Mouse (Mus musculus) Patski (cell line): ENCODE measurements around the gene Ctf1. TPM values are rescaled to one million over a fixed set of nuclear protein-coding genes. Genes with fewer than 3 reads are reported as not detected.

Experiments used
- ATAC-seq: fragments of 100-300 bp; one replicate; pipeline ENCODE4 v1.8.0; 2021
- CTCF ChIA-PET: fragments of 350-600 bp; sonication (Branson Sonifier 250); formaldehyde crosslinking; loops from one replicate; lab custom pipeline; 2022; ENCODE audit warnings: inconsistent platforms; lab: Charles Lee
- POLR2A ChIA-PET: fragments of 350-600 bp; sonication (Branson Sonifier 250); formaldehyde crosslinking; loops from one replicate; lab custom pipeline; 2022; ENCODE audit warnings: antibody characterized with exemption, inconsistent platforms; lab: Charles Lee
- DNase-seq: peaks from one replicate; pipeline ENCODE4 v3.0.0-alpha.2; 2011; ENCODE audit warnings: low read depth, low spot score
- H3K27me3 ChIP-seq: fragments of 371-371 bp; one replicate; pipeline ENCODE4 v1.5.1; 2021
- CTCF ChIP-seq: fragments of 100-300 bp; IDR thresholded peaks from one replicate; pipeline ENCODE4 v1.5.1; 2021
- in situ Hi-C: fragments of 300-500 bp; cut with MboI; formaldehyde crosslinking; loops from 3 replicates; pipeline ENCODE4 v1.11.1; 2018; ENCODE audit warnings: low pct_unique_long_range_greater_than_20kb, mixed read lengths
- polyA plus RNA-seq: library from polyadenylated mRNA; unstranded; gene quantifications from one replicate; pipeline ENCODE4 v1.2.3, GENCODE M21; 2021

The Ctf1 gene
- polyA plus RNA-seq, 1 experiment from 2014 or later: 10.8 TPM

GRCm38 (mm10) chr7:127675391-127675811 lies 37.1 kb upstream of the Ctf1 start:
- DNase-seq (no peak), ATAC-seq (no peak)
- H3K27me3 ChIP-seq: no peaks in the 10 kb centered on the region
- POLR2A ChIA-PET: interaction anchor here (0.9 to 1.4 kb wide), 2 partner anchors 33 to 70 kb away, joined by 3 read pairs; no protein-coding TSS in a partner anchor
- CTCF ChIA-PET: interaction anchor here (1.0 to 5.8 kb wide), 30 partner anchors 8 to 119 kb away, joined by 3 to 100 read pairs (median 5); partner anchors contain the start of genes Bcl7c, Ctf1, Fbxl19 and Zfp629
- TF ChIP-seq CTCF: no peak
- in situ Hi-C loops: no loop called here

DNA sequence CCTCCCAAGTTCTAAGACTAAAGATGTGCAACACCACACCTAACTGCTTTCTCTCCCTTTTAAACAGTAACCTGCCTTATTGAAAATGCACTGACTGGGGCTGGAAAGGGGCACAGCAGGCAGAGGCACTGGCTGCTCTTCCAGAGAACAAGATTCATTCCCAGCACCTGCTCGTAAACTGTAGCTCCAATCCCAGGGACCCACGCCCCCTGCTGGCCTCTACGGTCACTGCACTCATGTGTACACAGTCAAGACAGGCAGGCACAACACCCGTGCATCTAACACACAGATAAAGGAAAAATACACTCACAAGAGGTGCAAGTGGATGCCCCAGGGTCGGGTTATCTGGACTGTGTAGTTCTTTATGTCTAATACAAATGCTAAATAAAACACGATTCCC lies 35.5 kb upstream of the Ctf1 start:
- no peak for ATAC-seq
- in situ Hi-C loops: no loop called here
- CTCF ChIA-PET: interaction anchor here (1.8 to 5.8 kb wide), 3 partner anchors 14 to 44 kb away, joined by 6 to 100 read pairs (median 11); partner anchors contain the start of genes Bcl7c and Ctf1
- no peaks in the 10 kb centered on the region for H3K27me3 ChIP-seq
- TF ChIP-seq CTCF: peak; percentile 81
- POLR2A ChIA-PET: interaction anchor here (0.6 kb wide), 1 partner anchor 236 kb away, joined by 5 read pairs; no protein-coding TSS in a partner anchor
- no peak for DNase-seq

DNA sequence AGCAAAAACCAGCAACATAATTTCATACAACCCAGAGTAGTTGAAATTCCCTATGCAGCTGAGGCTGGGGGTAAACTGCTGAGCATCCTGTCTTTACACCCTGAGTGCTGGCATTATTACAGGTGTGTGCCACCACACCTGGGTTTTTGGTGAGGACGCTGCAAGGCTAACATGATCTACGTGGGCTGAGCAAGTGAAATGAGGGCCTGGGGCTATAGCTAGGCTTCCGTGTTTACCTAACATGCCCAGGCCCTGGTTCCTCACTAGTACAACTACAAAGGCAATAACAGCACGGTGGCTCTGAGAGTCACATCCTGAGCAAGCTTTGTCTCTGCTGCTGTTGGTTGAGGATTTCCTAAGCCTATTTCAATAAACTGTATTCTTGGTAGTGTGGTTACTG lies 34.9 kb upstream of the Ctf1 start:
- CTCF ChIA-PET: interaction anchor here (1.5 to 5.8 kb wide), 6 partner anchors 9 to 69 kb away, joined by 4 to 100 read pairs (median 6); partner anchors contain the start of genes Bcl7c, Ctf1 and Fbxl19
- in situ Hi-C loops: no loop called here
- no peak for TF ChIP-seq CTCF
- POLR2A ChIA-PET: interaction anchor here (0.6 kb wide), 1 partner anchor 235 kb away, joined by 5 read pairs; no protein-coding TSS in a partner anchor
- ATAC-seq (no peak), DNase-seq (no peak)
- H3K27me3 ChIP-seq: no peaks in the 10 kb centered on the region

- CTCF ChIA-PET: interaction anchor here (1.0 to 5.8 kb wide), 5 partner anchors 10 to 84 kb away, joined by 3 to 100 read pairs (median 5); partner anchors contain the start of genes Bcl7c, Ctf1 and Fbxl19
- no peak for TF ChIP-seq CTCF
- no peaks in the 10 kb centered on the region for H3K27me3 ChIP-seq
- in situ Hi-C loops: no loop called here
- ATAC-seq (no peak), DNase-seq (no peak)
- POLR2A ChIA-PET: no interaction called here
Observed at GRCm38 (mm10) chr7:127678811-127679210, 33.7 kb upstream of the Ctf1 start.

DNA sequence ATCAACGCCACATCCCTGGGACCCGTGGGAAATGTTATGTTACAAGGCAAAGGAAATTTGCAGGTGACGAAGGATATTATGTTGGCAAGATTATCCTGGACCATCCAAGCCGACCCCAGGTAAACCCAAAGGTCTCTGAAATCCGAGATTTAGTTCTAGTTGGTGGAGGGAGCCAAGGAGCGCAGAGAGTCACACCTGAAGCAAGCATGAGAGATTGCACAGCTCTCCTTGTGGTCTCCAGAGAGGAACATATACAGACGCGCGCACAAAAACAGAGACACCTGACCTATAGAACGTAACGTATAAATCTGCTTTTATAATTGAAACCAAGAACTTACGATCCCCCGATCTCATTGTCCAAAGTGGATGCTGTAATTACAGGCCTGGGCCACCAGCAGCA lies 32.0 kb upstream of the Ctf1 start:
- in situ Hi-C loops: no loop called here
- TF ChIP-seq CTCF: no peak
- ATAC-seq (no peak), DNase-seq (no peak)
- CTCF ChIA-PET: no interaction called here
- no peaks in the 10 kb centered on the region for H3K27me3 ChIP-seq
- POLR2A ChIA-PET: no interaction called here

DNA sequence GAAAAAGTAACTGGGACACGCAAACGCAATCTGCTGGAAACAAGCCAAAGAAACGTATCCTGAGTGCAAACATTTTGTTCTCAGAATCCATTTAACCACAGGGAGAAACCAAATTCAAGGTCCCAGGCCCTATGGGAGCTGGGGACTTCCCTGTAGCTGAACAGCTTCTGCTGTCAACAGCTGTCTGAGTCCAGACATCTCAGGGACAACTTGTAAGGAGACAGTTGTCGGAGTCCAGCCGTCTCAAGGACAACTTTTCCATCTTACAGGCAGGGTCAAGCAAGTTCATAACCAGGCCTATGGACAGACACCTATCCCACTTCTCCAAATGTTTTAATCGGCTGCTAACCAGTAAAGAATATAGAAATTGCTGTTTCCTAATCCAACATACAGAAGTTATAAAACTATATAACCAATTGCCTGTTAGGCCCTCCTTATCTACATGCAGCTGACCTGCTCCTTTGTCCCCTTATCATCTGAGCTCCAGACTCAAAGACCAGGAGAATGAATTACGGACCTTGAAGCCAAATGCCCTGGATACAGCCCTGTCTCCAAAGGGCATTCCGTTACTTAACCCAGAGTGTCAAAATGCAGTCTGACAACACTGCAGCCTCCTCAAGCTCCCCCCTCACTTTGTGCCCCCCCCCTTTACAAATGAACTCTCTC lies 30.5 kb upstream of the Ctf1 start:
- POLR2A ChIA-PET: interaction anchor here (0.6 kb wide), 1 partner anchor 57 kb away, joined by 3 read pairs; no protein-coding TSS in a partner anchor
- in situ Hi-C loops: no loop called here
- H3K27me3 ChIP-seq: no peaks in the 10 kb centered on the region
- no peak for DNase-seq
- CTCF ChIA-PET: interaction anchor here (1.2 kb wide), 1 partner anchor 9 kb away, joined by 5 read pairs; no protein-coding TSS in a partner anchor
- no peak for TF ChIP-seq CTCF
- ATAC-seq: no peak

- in situ Hi-C loops: no loop called here
- POLR2A ChIA-PET: interaction anchor here (0.6 kb wide), 1 partner anchor 45 kb away, joined by 7 read pairs; no protein-coding TSS in a partner anchor
- no peaks in the 10 kb centered on the region for H3K27me3 ChIP-seq
- CTCF ChIA-PET: interaction anchor here (1.5 kb wide), 1 partner anchor 11 kb away, joined by 7 read pairs; no protein-coding TSS in a partner anchor
- no peak for TF ChIP-seq CTCF
- no peak for DNase-seq
- ATAC-seq: no peak
Observed at GRCm38 (mm10) chr7:127685304-127686018, 27.1 kb upstream of the Ctf1 start.

GRCm38 (mm10) chr7:127686740-127687449 lies 25.6 kb upstream of the Ctf1 start:
- ATAC-seq (no peak), DNase-seq (no peak)
- in situ Hi-C loops: no loop called here
- TF ChIP-seq CTCF: no peak
- no peaks in the 10 kb centered on the region for H3K27me3 ChIP-seq
- CTCF ChIA-PET: no interaction called here
- POLR2A ChIA-PET: no interaction called here

DNA sequence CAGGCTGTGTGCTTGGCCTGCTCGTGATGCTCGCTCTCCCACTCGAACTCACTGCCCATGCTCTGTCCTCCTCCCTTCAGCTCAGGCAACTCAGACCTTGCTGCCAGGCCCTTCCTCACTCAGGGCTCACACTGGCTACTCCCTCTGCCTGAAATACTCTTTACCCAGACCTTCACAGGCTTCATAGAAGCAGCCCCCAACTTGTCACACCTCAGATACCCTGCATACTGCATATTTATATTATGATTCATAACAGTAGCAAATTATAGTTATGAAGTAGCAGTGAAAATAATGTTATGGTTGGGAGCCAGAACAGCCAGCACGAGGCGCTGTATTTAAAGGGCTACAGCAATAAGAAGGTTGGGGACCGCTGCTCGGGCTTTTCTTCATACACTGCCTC lies 23.6 kb upstream of the Ctf1 start:
- ChIA-PET CTCF (interaction anchor here (1.0 to 1.1 kb wide), 2 partner anchors 13 to 14 kb away, joined by 4 read pairs; no protein-coding TSS in a partner anchor), POLR2A (no interaction called here)

More for the DNA sequence above, 23.6 kb upstream of the Ctf1 start:
- ATAC-seq (no peak), DNase-seq (no peak)
- no peak for TF ChIP-seq CTCF
- H3K27me3 ChIP-seq: no peaks in the 10 kb centered on the region
- in situ Hi-C loops: no loop called here
